12 mouse cellular contexts compared by ENCODE assay signal in the genomic region with DNA sequence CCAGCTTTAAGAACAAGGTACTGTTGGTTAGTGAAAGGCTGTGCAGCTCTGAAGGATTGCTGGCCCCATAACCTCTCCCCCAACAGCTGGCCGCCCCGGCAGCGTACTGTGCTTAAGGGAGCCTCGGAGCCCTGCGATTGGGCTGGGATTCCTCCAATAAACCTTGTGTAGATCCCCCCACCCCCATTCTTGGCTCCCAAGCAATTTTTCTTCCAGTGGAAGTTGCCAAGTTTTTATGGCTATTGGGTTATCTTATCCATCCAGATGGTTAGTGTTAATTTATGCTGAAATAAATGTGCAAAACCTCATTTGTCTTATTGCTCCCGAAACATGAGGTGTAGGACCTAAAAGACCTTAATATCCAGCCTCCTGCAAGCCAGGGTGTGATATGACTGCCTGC.
A peak's percentile ranks its signal among the peaks of the same experiment; 100 is the strongest.
DNase-seq lines count a peak whose midpoint lies in the region; ATAC-seq and TF ChIP-seq lines count a peak whose summit lies in the region.
"Had no signal": no experiment of that assay in that cellular context is flagged by ENCODE, and none has a peak within 500 bp of the region (broad histone marks: within the 10 kb centered on the region; RNA-seq: fewer than 3 reads in every experiment).

No protein-coding gene starts in this region.

- DNase-seq in heart, postnatal 10 days, result peak; percentile 40 to 41
- DNase-seq in heart, adult 2 months, result no peak
- DNase-seq in lung, adult 18-20 months, result no peak
- peak; percentile 26 for DNase-seq in mesoderm, embryonic 11.5 days (ENCODE audit: low read depth, low spot score)
- DNase-seq in thymus, postnatal 36 days, result no peak
- DNase-seq in right cerebral cortex, postnatal 14 days, result no peak
- DNase-seq: thymus, postnatal 4 days had no signal

- TF ChIP-seq POLR2A in heart, adult 2 months (IDR thresholded peaks at IDR 0.05; ENCODE audit: insufficient read depth, low read depth, low read length), result no peak

- H3K4me3 ChIP-seq in heart, adult 2 months, result no peak overlapping the region
- no peak overlapping the region for H3K4me3 ChIP-seq in lung, embryonic 16.5 days (ENCODE audit: low read length)
- H3K4me3 ChIP-seq in intestine, embryonic 15.5 days (replicated peaks), result no peak overlapping the region
- H3K4me3 ChIP-seq: lung, embryonic 15.5 days; neural tube, embryonic 12.5 days had no signal

- no peak overlapping the region for H3K27ac ChIP-seq in heart, adult 2 months
- no peak overlapping the region for H3K27ac ChIP-seq in lung, embryonic 16.5 days (ENCODE audit: low read length)
- H3K27ac ChIP-seq in intestine, embryonic 15.5 days, result no peak overlapping the region
- H3K27ac ChIP-seq: lung, embryonic 15.5 days; neural tube, embryonic 12.5 days had no signal

- no peaks in the 10 kb centered on the region for H3K27me3 ChIP-seq in heart, adult 2 months (ENCODE audit: control insufficient read depth, insufficient read depth, low read length)
- H3K27me3 ChIP-seq in lung, embryonic 16.5 days (ENCODE audit: control insufficient read depth, insufficient read depth, low read depth, low read length), result no peaks in the 10 kb centered on the region
- H3K27me3 ChIP-seq in intestine, embryonic 15.5 days (replicated peaks), result no peaks in the 10 kb centered on the region

- H3K9ac ChIP-seq in heart, adult 2 months (ENCODE audit: low read depth, low read length), result no peak overlapping the region
- H3K9ac ChIP-seq in lung, embryonic 16.5 days (ENCODE audit: low read length), result no peak overlapping the region
- no peak overlapping the region for H3K9ac ChIP-seq in intestine, embryonic 15.5 days
- H3K9ac ChIP-seq: lung, embryonic 15.5 days; neural tube, embryonic 12.5 days had no signal

- no peaks in the 10 kb centered on the region for H3K36me3 ChIP-seq in heart, adult 2 months (ENCODE audit: control insufficient read depth, insufficient read depth, low read length)
- H3K36me3 ChIP-seq in lung, embryonic 16.5 days (ENCODE audit: control insufficient read depth, insufficient read depth, low read length), result no peaks in the 10 kb centered on the region
- H3K36me3 ChIP-seq in intestine, embryonic 15.5 days, result no peaks in the 10 kb centered on the region
- H3K36me3 ChIP-seq: lung, embryonic 15.5 days; neural tube, embryonic 12.5 days had no signal

- no peaks in the 10 kb centered on the region; the same call in 1 of the 2 replicates for H3K4me1 ChIP-seq in heart, adult 2 months (ENCODE audit: control insufficient read depth, insufficient read depth, low read length)
- H3K4me1 ChIP-seq in lung, embryonic 16.5 days (replicated peaks; ENCODE audit: control insufficient read depth, insufficient read depth, low read length), result peaks cover 14% of the 10 kb centered on the region
- H3K4me1 ChIP-seq in intestine, embryonic 15.5 days (replicated peaks), result peaks cover 14% of the 10 kb centered on the region

- TF ChIP-seq EP300 in heart, adult 2 months (IDR thresholded peaks at IDR 0.05; ENCODE audit: insufficient read depth, low read depth, low read length), result no peak

- H3K79me2 ChIP-seq in heart, adult 2 months (replicated peaks; ENCODE audit: control insufficient read depth, insufficient read depth, low read length), result no peaks in the 10 kb centered on the region

- no peak overlapping the region for H3K4me2 ChIP-seq in lung, embryonic 16.5 days (ENCODE audit: low read depth, low read length)
- H3K4me2 ChIP-seq in intestine, embryonic 15.5 days (replicated peaks), result no peak overlapping the region
- H3K4me2 ChIP-seq: heart, embryonic 11.5 days; lung, embryonic 15.5 days; neural tube, embryonic 12.5 days had no signal

- no peak for TF ChIP-seq CTCF in heart, adult 2 months (IDR thresholded peaks at IDR 0.05)

- intact Hi-C loops in heart, postnatal 10 days (cut with DNase I), result no loop called here
- intact Hi-C loops in heart, adult 2 months (cut with DNase I), result no loop called here

- WGBS in heart, adult 2 months, result 48% methylated on average over 6 of the region's 6 CpGs
- 48% methylated on average over 6 of the region's 6 CpGs for WGBS in lung, embryonic 16.5 days
- 42% methylated on average over 6 of the region's 6 CpGs for WGBS in intestine, embryonic 15.5 days

- peak; percentile 71 for ATAC-seq in lung, embryonic 16.5 days (ENCODE audit: low read depth)
- 0 out of 2 replicates have a peak, but pooled peaks have one; percentile 41 for ATAC-seq in intestine, embryonic 15.5 days

- H3K9me3 ChIP-seq in lung, embryonic 16.5 days (ENCODE audit: control insufficient read depth, low read length), result no peaks in the 10 kb centered on the region
- H3K9me3 ChIP-seq in intestine, embryonic 15.5 days, result no peaks in the 10 kb centered on the region
- H3K9me3 ChIP-seq: lung, embryonic 15.5 days; neural tube, embryonic 12.5 days had no signal

Comparison
In these comparisons a context has a peak if more than half of its experiments do, and no peak if none do; other contexts are left out.
1. DNase-seq: peak in heart, postnatal 10 days (2 of 2) and mesoderm, embryonic 11.5 days (single experiment); none in heart, adult 2 months (0 of 2), lung, adult 18-20 months (0 of 2), thymus, postnatal 36 days (0 of 2) and right cerebral cortex, postnatal 14 days (single experiment).